Mouse (Mus musculus) right cerebral cortex, postnatal 25 days (tissue): ENCODE data around the gene Egflam.
A peak's percentile ranks its signal among the peaks of the same experiment; 100 is the strongest.

Source experiments
- DNase-seq: peaks from one replicate; pipeline ENCODE4 v3.0.0; 2022

Gene Egflam

GRCm38 (mm10) chr15:7290003-7290402 lies 108.2 kb downstream of the Egflam start:
- DNase-seq = no peak

DNA sequence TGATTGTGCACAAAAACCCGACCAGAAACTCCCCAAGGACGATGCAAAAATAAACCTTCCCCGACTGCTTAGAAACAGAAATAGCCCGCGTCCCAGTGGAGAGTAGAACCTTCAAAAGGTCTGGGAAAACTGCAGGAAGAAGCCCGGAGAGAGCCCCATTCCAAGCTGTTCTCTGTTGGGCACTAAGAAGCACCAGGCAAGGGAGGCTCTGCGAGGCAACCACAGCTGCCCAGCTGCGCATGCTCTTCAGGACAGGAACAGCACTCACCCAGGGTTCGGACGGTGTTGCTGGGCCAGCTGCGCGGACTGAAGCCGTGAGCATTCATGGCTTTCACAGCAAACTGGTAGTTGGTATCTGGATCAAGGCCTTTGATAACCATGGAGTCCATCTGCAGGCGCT lies 108.7 kb downstream of the Egflam start:
- no peak for DNase-seq

GRCm38 (mm10) chr15:7288841-7289424 lies 109.3 kb downstream of the Egflam start:
- no peak for DNase-seq

DNA sequence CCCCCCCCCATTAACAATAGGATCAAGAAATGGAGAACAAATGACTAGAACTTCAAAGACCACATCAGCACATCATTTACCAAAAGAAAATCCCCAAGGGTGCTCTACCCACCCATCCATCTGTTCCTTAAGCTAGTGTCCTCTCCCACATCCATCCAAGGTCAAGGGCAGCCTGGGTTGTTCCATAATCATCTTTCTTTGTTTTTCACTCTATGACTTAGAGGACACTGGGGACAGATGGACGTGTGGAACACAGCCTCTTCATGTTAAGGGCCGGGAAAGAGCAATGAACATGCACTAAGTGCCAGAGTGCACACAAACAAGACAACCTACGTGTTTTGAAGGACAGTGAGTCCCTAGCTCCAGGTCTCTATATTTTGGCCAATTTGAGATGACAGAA lies 110.3 kb downstream of the Egflam start:
- DNase-seq = no peak

- peak; percentile 6 for DNase-seq
Measured at GRCm38 (mm10) chr15:7281579-7281978, 116.6 kb downstream of the Egflam start.

- DNase-seq = peak; percentile 70
Measured at GRCm38 (mm10) chr15:7263822-7264221, 134.4 kb downstream of the Egflam start.

GRCm38 (mm10) chr15:7263339-7263738 lies 134.9 kb downstream of the Egflam start:
- DNase-seq = no peak

DNA sequence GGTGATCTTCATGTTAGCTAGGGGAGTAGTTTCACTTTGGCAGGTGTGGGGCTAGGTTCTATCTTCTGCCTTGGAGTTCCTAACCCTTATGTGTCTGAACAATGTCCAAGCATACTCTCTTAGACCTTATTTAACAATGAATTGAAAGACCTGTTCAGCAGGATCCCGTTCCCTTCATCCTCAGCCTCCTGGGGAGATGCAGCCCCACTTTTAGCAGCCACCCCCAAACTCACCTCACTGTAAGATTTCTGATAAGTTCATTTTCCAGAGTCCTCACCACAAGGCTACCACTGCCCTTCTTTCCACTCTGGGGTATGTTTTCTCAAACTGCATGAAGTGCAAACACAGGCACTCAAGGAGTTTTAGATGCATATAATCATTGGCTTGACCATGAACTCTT lies 136.8 kb downstream of the Egflam start:
- no peak for DNase-seq

DNA sequence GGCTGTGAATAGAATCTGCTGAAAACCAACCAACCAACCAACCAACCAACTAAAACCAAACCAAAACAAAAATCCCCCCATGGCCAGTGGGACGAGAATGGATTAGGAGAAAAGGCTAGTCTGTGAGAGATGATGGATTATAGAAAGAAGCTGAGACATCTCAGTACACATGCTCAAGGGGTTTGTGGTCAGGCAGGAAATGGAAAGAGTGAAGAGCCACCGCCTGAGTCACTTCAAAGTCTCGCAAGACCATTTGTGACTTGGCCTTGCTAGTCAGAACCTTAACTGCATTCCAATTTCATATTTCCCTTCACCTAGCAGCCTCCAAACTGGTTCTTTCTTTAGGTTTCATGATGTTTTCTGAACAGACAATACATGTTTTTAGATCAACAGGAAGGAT lies 141.6 kb downstream of the Egflam start:
- no peak for DNase-seq

GRCm38 (mm10) chr15:7253326-7253725 lies 144.9 kb downstream of the Egflam start:
- DNase-seq = no peak

GRCm38 (mm10) chr15:7252106-7252636 lies 146.0 kb downstream of the Egflam start:
- no peak for DNase-seq

- DNase-seq = no peak
Measured at GRCm38 (mm10) chr15:7251042-7251441, 147.2 kb downstream of the Egflam start.

- DNase-seq = no peak
Measured at GRCm38 (mm10) chr15:7249216-7249615, 149.0 kb downstream of the Egflam start.

DNA sequence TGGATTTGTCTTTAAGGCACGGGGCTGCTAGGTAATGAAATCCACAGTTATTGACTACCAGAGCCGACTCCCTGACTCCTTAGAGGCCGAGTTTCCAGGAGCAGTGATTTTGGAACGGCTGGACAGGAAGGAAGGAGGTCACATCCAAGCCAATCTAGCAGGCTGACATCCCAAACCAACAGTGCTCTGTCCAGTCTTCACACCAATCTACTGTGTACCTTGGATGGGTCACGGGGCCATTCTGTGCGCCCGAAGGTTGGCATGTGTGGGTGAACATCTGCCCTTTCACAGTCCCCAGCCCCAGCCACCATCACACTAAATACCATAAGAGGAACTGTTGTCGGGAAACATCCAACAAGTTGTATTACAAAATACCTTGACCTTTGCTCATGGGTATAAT lies 150.9 kb downstream of the Egflam start:
- DNase-seq = no peak

- no peak for DNase-seq
Measured at GRCm38 (mm10) chr15:7242161-7242850, 155.9 kb downstream of the Egflam start.

DNA sequence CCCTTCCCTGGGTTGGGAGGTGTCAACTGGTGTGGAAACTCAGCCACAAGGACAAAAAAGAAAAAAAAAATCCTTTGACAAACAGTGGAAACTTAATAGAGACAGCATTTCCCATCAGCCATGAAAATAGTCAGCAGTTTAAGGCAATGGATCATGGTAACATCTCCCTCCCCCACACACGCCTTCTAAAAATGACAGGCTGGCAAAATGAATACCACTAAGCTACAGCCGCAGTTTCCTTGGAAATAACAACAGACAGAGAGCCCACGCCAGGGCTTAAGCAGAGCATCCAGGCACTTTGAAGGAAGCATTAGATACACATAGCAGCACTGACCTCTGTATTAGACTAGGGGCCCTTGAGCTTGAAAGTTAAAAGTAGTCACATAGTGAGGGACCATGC lies 157.2 kb downstream of the Egflam start:
- DNase-seq = no peak

GRCm38 (mm10) chr15:7239904-7240303 lies 158.3 kb downstream of the Egflam start:
- DNase-seq = no peak

DNA sequence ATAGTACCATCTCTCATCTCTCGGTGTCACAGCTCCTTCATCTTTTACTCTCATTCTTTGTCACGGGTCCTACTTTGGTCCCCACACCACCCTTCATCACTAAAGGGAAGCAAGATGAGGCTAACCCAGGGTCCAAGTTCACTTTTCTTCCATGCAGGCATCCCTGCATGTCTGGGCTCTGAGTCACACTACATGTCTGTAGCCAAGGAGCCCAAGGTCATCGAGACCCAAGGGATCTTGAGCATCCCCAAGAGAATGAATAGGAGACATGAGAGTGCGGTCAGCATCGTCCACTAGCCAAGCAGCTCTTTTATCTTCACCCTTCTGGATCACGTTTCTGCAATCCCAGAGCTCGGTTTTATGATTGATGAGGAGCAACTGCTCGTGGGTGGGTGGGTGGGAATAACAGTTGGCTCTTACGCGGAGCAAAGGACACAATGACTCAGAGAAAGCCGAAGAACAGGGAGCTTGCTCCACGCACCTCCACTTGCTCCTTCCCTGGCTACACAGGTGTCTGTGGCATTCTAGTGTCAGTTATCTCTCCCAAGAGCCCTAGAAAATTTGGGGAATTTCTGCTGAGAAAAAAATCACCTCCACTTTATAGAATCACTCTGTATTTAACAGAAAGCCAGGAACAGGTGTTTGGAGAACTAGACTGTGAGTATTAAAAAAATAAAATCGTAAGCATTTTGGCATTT lies 164.7 kb downstream of the Egflam start:
- no peak for DNase-seq

DNA sequence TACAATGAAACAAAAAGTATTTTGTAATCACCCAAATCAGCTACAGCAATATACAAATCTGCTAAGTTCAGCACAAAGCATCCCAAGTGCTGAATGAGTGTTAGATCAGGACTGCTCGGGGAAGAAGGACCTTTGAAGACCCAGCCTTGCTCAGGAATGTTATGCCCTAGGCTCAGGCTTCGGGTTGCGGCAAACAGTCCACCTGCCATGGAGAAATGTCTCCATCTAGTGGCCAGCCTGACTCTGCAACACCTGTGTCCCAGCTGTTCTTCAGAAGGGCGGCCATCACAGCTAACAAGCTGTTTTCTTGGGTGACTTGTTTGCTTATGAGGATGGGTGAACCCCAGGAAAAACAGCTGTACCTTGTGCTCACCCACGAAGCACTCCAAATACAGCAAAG lies 172.0 kb downstream of the Egflam start:
- peak; percentile 78 for DNase-seq

GRCm38 (mm10) chr15:7224151-7224775 lies 173.9 kb downstream of the Egflam start:
- no peak for DNase-seq

- DNase-seq = no peak
Measured at GRCm38 (mm10) chr15:7222809-7223208, 175.4 kb downstream of the Egflam start.

- DNase-seq = no peak
Measured at GRCm38 (mm10) chr15:7217273-7217598, 181.0 kb downstream of the Egflam start.

DNA sequence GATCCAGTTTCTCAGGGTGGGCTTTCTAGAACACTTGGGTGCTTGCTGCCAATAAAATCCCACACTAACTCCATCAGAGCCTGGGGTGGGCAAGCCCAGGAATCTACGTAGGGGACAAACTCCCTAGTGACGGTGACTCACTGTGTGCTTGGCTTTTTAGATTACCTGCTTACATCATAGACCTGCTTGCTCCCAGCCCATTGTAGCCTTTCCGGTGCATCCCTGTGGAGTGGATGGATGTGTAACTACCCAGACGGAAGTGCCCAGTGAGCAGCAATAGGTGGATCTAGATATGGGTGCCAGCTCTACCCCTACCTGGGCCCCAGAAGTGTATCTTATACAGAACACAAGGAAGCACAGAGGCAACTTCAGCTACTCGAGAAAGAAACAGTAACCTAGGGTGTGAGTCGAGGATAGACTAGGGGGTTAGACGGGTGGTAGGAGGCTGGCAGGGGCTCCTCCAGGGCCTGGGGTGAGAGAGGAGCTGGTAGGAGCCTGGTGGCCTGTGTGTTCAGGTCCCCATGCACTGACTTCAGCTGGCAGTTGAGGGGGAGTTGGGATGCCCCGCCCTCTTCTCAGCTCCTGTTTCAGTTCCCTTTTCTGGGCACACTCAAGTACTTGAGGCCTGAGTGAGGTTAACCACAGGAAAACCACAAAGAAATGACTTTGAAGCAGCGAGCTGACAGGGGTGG lies 181.5 kb downstream of the Egflam start:
- no peak for DNase-seq
